ENCODE assay signal across 8 mouse cellular contexts in genomic region chr5:108628891-108629633, GRCm38 (mm10). TPM values are rescaled to one million over a fixed set of nuclear protein-coding genes. Genes with fewer than 3 reads are reported as not detected.
DNase-seq lines count a peak whose midpoint lies in the region; ATAC-seq and TF ChIP-seq lines count a peak whose summit lies in the region.

No protein-coding gene starts in this region.

- H3K4me2 ChIP-seq in midbrain, postnatal 0 days (ENCODE audit: low read depth, low read length, poor library complexity, severe bottlenecking), result peak overlapping the region; percentile 62

- no peak for TF ChIP-seq EP300 in heart, adult 2 months (IDR thresholded peaks at IDR 0.05; ENCODE audit: insufficient read depth, low read depth, low read length)

- H3K9ac ChIP-seq in heart, adult 2 months (ENCODE audit: low read depth, low read length), result peak overlapping the region; percentile 81
- H3K9ac ChIP-seq in midbrain, postnatal 0 days (replicated peaks; ENCODE audit: low read length, poor library complexity, severe bottlenecking), result peak overlapping the region; percentile 97

- DNase-seq in heart, adult 2 months, result no peak
- no peak for DNase-seq in heart, postnatal 36 days
- DNase-seq in A20 (ENCODE audit: low read depth, low spot score), result peak; percentile 74
- peak; percentile 3 for DNase-seq in midbrain, postnatal 0 days (ENCODE audit: low spot score)
- no peak for DNase-seq in ovary, postnatal 14 days (ENCODE audit: low spot score)
- DNase-seq in testis, postnatal 10 days (ENCODE audit: low spot score), result no peak

- H3K9me3 ChIP-seq in midbrain, postnatal 0 days (ENCODE audit: low read length), result no peaks in the 10 kb centered on the region

- peaks cover 3% of the 10 kb centered on the region for H3K36me3 ChIP-seq in heart, adult 2 months (ENCODE audit: control insufficient read depth, insufficient read depth, low read length)
- H3K36me3 ChIP-seq in midbrain, postnatal 0 days (ENCODE audit: insufficient read depth, low read length), result peaks cover 7% of the 10 kb centered on the region; the same call in 1 of the 2 replicates

- no peaks in the 10 kb centered on the region for H3K27me3 ChIP-seq in heart, adult 2 months (ENCODE audit: control insufficient read depth, insufficient read depth, low read length)
- no peaks in the 10 kb centered on the region for H3K27me3 ChIP-seq in midbrain, postnatal 0 days (ENCODE audit: insufficient read depth, low read length)

- WGBS in heart, adult 2 months, result under 1% methylated on average over 32 of the region's 32 CpGs
- WGBS in midbrain, postnatal 0 days, result 3% methylated on average over 31 of the region's 32 CpGs

- intact Hi-C loops in heart, adult 2 months (cut with DNase I), result loop anchor here (2.0 to 10.0 kb wide), 4 partner anchors 40 to 1296 kb away; partner anchors contain the start of genes Atp5k, Dgkq, Fgfrl1 and Gm15446
- intact Hi-C loops in heart, postnatal 36 days (cut with DNase I), result loop anchor here (2.0 to 10.0 kb wide), 2 partner anchors 40 to 494 kb away; partner anchors contain the start of genes Ccdc18, Dgkq and Tmed5

- H3K4me1 ChIP-seq in heart, adult 2 months (ENCODE audit: control insufficient read depth, insufficient read depth, low read length), result peaks cover 3% of the 10 kb centered on the region
- peaks cover 7% of the 10 kb centered on the region; the same call in 1 of the 2 replicates for H3K4me1 ChIP-seq in cortical plate, adult 2 months (ENCODE audit: control insufficient read depth, insufficient read depth, low read length)
- H3K4me1 ChIP-seq in midbrain, postnatal 0 days (ENCODE audit: insufficient read depth, low read length), result peaks cover 5% of the 10 kb centered on the region; the same call in 1 of the 2 replicates

- H3K27ac ChIP-seq in heart, adult 2 months, result peak overlapping the region; percentile 94
- peak overlapping the region; percentile 81 for H3K27ac ChIP-seq in cortical plate, adult 2 months (ENCODE audit: insufficient read depth, low read length)
- peak overlapping the region; percentile 89 for H3K27ac ChIP-seq in midbrain, postnatal 0 days (ENCODE audit: low read depth, low read length)

- TF ChIP-seq CTCF in heart, adult 2 months (IDR thresholded peaks at IDR 0.05), result no peak
- no peak for TF ChIP-seq CTCF in cortical plate, adult 2 months (IDR thresholded peaks at IDR 0.05; ENCODE audit: extremely low read depth, insufficient read depth, low read length)
- TF ChIP-seq CTCF in midbrain, postnatal 0 days (IDR thresholded peaks at IDR 0.05), result no peak

- H3K79me2 ChIP-seq in heart, adult 2 months (replicated peaks; ENCODE audit: control insufficient read depth, insufficient read depth, low read length), result peaks cover 5% of the 10 kb centered on the region

- peak overlapping the region; percentile 84 for H3K4me3 ChIP-seq in heart, adult 2 months
- peak overlapping the region; percentile 82 for H3K4me3 ChIP-seq in cortical plate, adult 2 months (ENCODE audit: insufficient read depth, low read length)
- H3K4me3 ChIP-seq in midbrain, postnatal 0 days (ENCODE audit: low read depth, low read length), result peak overlapping the region; percentile 91

- no peak for TF ChIP-seq POLR2A in heart, adult 2 months (IDR thresholded peaks at IDR 0.05; ENCODE audit: insufficient read depth, low read depth, low read length)
- no peak for TF ChIP-seq POLR2A in cortical plate, adult 2 months (IDR thresholded peaks at IDR 0.05; ENCODE audit: extremely low read depth, insufficient read depth, low read length)

- peak; percentile 42 for ATAC-seq in inflammation-experienced regulatory T-cells, adult 6 months
- ATAC-seq in midbrain, postnatal 0 days (ENCODE audit: low FRiP score), result peak; percentile 81

RNA-seq across cellular contexts. Expression of gene Gak, which starts 0.5 kb away (rescaled TPM):
- 10 to 100 TPM; 19.6 to 20.4 TPM for total RNA-seq in heart, adult 2 months (2021)
- 23.3 and 28.3 TPM in 2 replicates for polyA plus RNA-seq in heart, adult 2 months (2012; rRNA removed)
- total RNA-seq in heart, postnatal 36 days (2021), result 10 to 100 TPM; 22.2 to 22.5 TPM
- polyA plus RNA-seq in cortical plate, adult 2 months (2012; rRNA removed), result 84.9 and 86.8 TPM in 2 replicates
- polyA plus RNA-seq in inflammation-experienced regulatory T-cells, adult 6 months (2017; shearing (Covaris generic)), result 10 to 100 TPM; 59.8 to 74.7 (median 70.1) TPM
- total RNA-seq in midbrain, postnatal 0 days (2014; rRNA removed), result 76.7 and 77.1 TPM in 2 replicates
- 46.1 and 48.6 TPM in 2 replicates for polyA plus RNA-seq in midbrain, postnatal 0 days (2015; fragmentation: Nextera tagmentation; extraction: Ambion mirVana)

RNA-seq across cellular contexts. Expression of gene Tmem175, which starts 0.5 kb away (rescaled TPM):
- 1 to 10 TPM; 8.3 to 9.6 TPM for total RNA-seq in heart, adult 2 months (2021)
- polyA plus RNA-seq in heart, adult 2 months (2012; rRNA removed), result 26.1 and 36.0 TPM in 2 replicates
- 10 to 100 TPM in 1 of 2 experiments, 1 to 10 TPM in 1; 9.8 to 11.8 TPM for total RNA-seq in heart, postnatal 36 days (2021)
- 62.8 and 67.4 TPM in 2 replicates for polyA plus RNA-seq in cortical plate, adult 2 months (2012; rRNA removed)
- polyA plus RNA-seq in inflammation-experienced regulatory T-cells, adult 6 months (2017; shearing (Covaris generic)), result 10 to 100 TPM; 26.7 to 40.8 (median 39.5) TPM
- total RNA-seq in midbrain, postnatal 0 days (2014; rRNA removed), result 34.1 and 37.6 TPM in 2 replicates
- polyA plus RNA-seq in midbrain, postnatal 0 days (2015; fragmentation: Nextera tagmentation; extraction: Ambion mirVana), result 34.2 and 41.4 TPM in 2 replicates

RNA-seq across cellular contexts. Expression of gene Idua, which starts 31.1 kb away (rescaled TPM):
- total RNA-seq in heart, adult 2 months (2021), result 10 to 100 TPM; 21.7 to 23.2 TPM
- polyA plus RNA-seq in heart, adult 2 months (2012; rRNA removed), result 30.4 and 33.3 TPM in 2 replicates
- total RNA-seq in heart, postnatal 36 days (2021), result 10 to 100 TPM; 21.6 to 21.8 TPM
- 24.0 and 29.1 TPM in 2 replicates for polyA plus RNA-seq in cortical plate, adult 2 months (2012; rRNA removed)
- polyA plus RNA-seq in inflammation-experienced regulatory T-cells, adult 6 months (2017; shearing (Covaris generic)), result 10 to 100 TPM; 13.1 to 17.8 (median 13.5) TPM
- total RNA-seq in midbrain, postnatal 0 days (2014; rRNA removed), result 9.2 and 10.9 TPM in 2 replicates
- 8.8 and 9.8 TPM in 2 replicates for polyA plus RNA-seq in midbrain, postnatal 0 days (2015; fragmentation: Nextera tagmentation; extraction: Ambion mirVana)

RNA-seq across cellular contexts. Expression of gene Dgkq, which starts 40.4 kb away (rescaled TPM):
- 1 to 10 TPM; 5.0 to 6.6 TPM for total RNA-seq in heart, adult 2 months (2021)
- polyA plus RNA-seq in heart, adult 2 months (2012; rRNA removed), result 9.2 and 15.6 TPM in 2 replicates
- 1 to 10 TPM; 8.9 TPM for total RNA-seq in heart, postnatal 36 days (2021)
- 54.6 and 58.7 TPM in 2 replicates for polyA plus RNA-seq in cortical plate, adult 2 months (2012; rRNA removed)
- 1 to 10 TPM; 2.1 to 7.7 (median 4.7) TPM for polyA plus RNA-seq in inflammation-experienced regulatory T-cells, adult 6 months (2017; shearing (Covaris generic))
- total RNA-seq in midbrain, postnatal 0 days (2014; rRNA removed), result 45.4 and 51.8 TPM in 2 replicates
- 23.5 and 23.7 TPM in 2 replicates for polyA plus RNA-seq in midbrain, postnatal 0 days (2015; fragmentation: Nextera tagmentation; extraction: Ambion mirVana)

RNA-seq across cellular contexts. Expression of gene Slc26a1, which starts 46.3 kb away (rescaled TPM):
- not detected for total RNA-seq in heart, adult 2 months (2021)
- polyA plus RNA-seq in heart, adult 2 months (2012; rRNA removed), result 0.06 and 0.12 TPM in 2 replicates
- total RNA-seq in heart, postnatal 36 days (2021), result not detected
- polyA plus RNA-seq in cortical plate, adult 2 months (2012; rRNA removed), result 1.2 and 1.4 TPM in 2 replicates
- polyA plus RNA-seq in inflammation-experienced regulatory T-cells, adult 6 months (2017; shearing (Covaris generic)), result under 1 TPM in 2 of 3 experiments, not detected in 1; 0.16 to 0.78 TPM
- 9.3 and 10.1 TPM in 2 replicates for total RNA-seq in midbrain, postnatal 0 days (2014; rRNA removed)
- 4.2 and 5.3 TPM in 2 replicates for polyA plus RNA-seq in midbrain, postnatal 0 days (2015; fragmentation: Nextera tagmentation; extraction: Ambion mirVana)

Comparison
In these comparisons a context has a peak if more than half of its experiments do, and no peak if none do; other contexts are left out.
1. DNase-seq: peak in A20 (single experiment) and midbrain, postnatal 0 days (single experiment); none in heart, adult 2 months (0 of 2), heart, postnatal 36 days (0 of 2), ovary, postnatal 14 days (single experiment) and testis, postnatal 10 days (single experiment).
2. Peak in every context shown above with its lines, with median percentiles within 50 percentile points of each other: H3K27ac ChIP-seq and H3K4me3 ChIP-seq.